Mouse (Mus musculus) limb, embryonic 14.5 days (tissue): ENCODE measurements around the gene Gal3st1. TPM values are rescaled to one million over a fixed set of nuclear protein-coding genes. Genes with fewer than 3 reads are reported as not detected.
"Not testable (repeated sequence)": the region's sequence is repeated elsewhere in the genome, so short reads cannot be mapped to it uniquely, and the experiment has no call there.

Experiments
- ATAC-seq: fragments of 200-750 bp; cut with Nextera tagmentation; 2 replicates; pipeline ENCODE4 v1.8.0; 2017; ENCODE audit warnings: low read depth, moderate number of reproducible peaks, moderate TSS enrichment; ENCODE audit not compliant: low FRiP score
- DNase-seq: peaks from one replicate; pipeline ENCODE4 v3.0.0-alpha.2; 2015; ENCODE audit warnings: low spot score
- H3K27ac ChIP-seq: fragments of 300-500 bp; sonication (generic); replicated peaks from 2 replicates; pipeline ENCODE4 v1.5.1; 2014; ENCODE audit warnings: low read depth, mild to moderate bottlenecking, low read length, moderate library complexity, mixed read lengths
- H3K27me3 ChIP-seq: fragments of 300-500 bp; sonication (generic); 2 replicates; pipeline ENCODE4 v1.6.1; 2014; ENCODE audit warnings: low read length, mixed read lengths; ENCODE audit not compliant: control insufficient read depth, insufficient read depth
- H3K36me3 ChIP-seq: fragments of 300-500 bp; sonication (generic); 2 replicates; pipeline ENCODE4 v1.6.1; 2014; ENCODE audit warnings: mild to moderate bottlenecking, low read length, moderate library complexity, mixed read lengths; ENCODE audit not compliant: control insufficient read depth, insufficient read depth
- H3K4me1 ChIP-seq: fragments of 300-500 bp; sonication (generic); 2 replicates; pipeline ENCODE4 v1.6.1; 2014; ENCODE audit warnings: antibody characterized with exemption, low read length, mixed read lengths; ENCODE audit not compliant: control insufficient read depth, insufficient read depth
- H3K4me2 ChIP-seq: fragments of 300-500 bp; sonication (generic); replicated peaks from 2 replicates; pipeline ENCODE4 v1.6.1; 2014; ENCODE audit warnings: low read depth, mild to moderate bottlenecking, low read length, moderate library complexity; ENCODE audit not compliant: severe bottlenecking
- H3K4me3 ChIP-seq: fragments of 300-500 bp; sonication (generic); replicated peaks from 2 replicates; pipeline ENCODE4 v1.5.1; 2014; ENCODE audit warnings: low read length
- H3K9ac ChIP-seq: fragments of 300-500 bp; sonication (generic); 2 replicates; pipeline ENCODE4 v1.6.1; 2014; ENCODE audit warnings: mild to moderate bottlenecking, low read depth, low read length, moderate library complexity; ENCODE audit not compliant: severe bottlenecking
- H3K9me3 ChIP-seq: fragments of 300-500 bp; sonication (generic); 2 replicates; pipeline ENCODE4 v1.6.1; 2016; ENCODE audit warnings: low read length; ENCODE audit not compliant: control insufficient read depth
- POLR2A ChIP-seq: fragments of 200-500 bp; IDR thresholded peaks from 2 replicates; pipeline ENCODE4 v1.8.0; 2012; ENCODE audit warnings: inconsistent platforms, mild to moderate bottlenecking, moderate library complexity, borderline replicate concordance; ENCODE audit not compliant: insufficient read depth, insufficient read length; ENCODE audit errors: extremely low read depth
- WGBS: fragments of 180-500 bp; shearing (Covaris S2); extraction: QIAGEN DNeasy Blood & Tissue Kit; methylation state at CpG from one replicate; pipeline ENCODE4 v1.1.7; 2014; 5-methylcytosine and 5-hydroxymethylcytosine counted together
- polyA plus RNA-seq, 2 experiments: library from polyadenylated mRNA; depleted of rRNA in 1 of 2; stranded (reverse) in 1 of 2; unstranded in 1 of 2; fragments of >200 nt; fragmentation: Nextera tagmentation in 1 of 2; extraction: Ambion mirVana in 1 of 2; gene quantifications; 2 replicates each; pipeline versions ENCODE4 v1.2.1 to v1.2.3; 2012 to 2014

The Gal3st1 gene
- polyA plus RNA-seq, 2 experiments: 3.1 to 5.9 TPM

DNA sequence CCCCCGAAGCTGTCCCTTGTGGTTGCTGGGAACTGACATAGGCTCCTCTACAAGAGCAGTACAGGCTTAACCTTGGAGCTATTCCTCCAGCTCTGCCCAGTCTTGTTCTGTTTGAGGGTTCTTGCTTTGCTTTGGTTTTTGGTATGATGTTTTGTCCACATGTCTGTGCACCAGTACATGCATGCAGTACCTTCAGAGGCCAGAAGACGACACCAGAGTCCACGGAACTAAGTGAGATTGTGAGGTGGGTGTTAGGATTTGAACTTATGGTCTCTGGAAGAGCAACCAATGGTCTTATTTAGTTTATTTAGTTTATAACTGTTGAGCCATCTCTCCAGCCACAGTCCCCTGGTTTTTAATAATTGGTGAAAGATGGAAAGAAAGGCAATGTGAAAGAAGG is 23.0 kb downstream of the Gal3st1 start:
- ATAC-seq (no peak), DNase-seq (no peak)
- no peak for TF ChIP-seq POLR2A
- H3K4me1 ChIP-seq: no peaks in the 10 kb centered on the region
- H3K9ac ChIP-seq: no peak overlapping the region
- no peak overlapping the region for H3K27ac ChIP-seq
- no peaks in the 10 kb centered on the region for H3K27me3 ChIP-seq
- WGBS: 78% methylated on average over 3 of the region's 3 CpGs
- no peak overlapping the region for H3K4me2 ChIP-seq
- no peaks in the 10 kb centered on the region for H3K9me3 ChIP-seq
- no peaks in the 10 kb centered on the region for H3K36me3 ChIP-seq
- H3K4me3 ChIP-seq: no peak overlapping the region

DNA sequence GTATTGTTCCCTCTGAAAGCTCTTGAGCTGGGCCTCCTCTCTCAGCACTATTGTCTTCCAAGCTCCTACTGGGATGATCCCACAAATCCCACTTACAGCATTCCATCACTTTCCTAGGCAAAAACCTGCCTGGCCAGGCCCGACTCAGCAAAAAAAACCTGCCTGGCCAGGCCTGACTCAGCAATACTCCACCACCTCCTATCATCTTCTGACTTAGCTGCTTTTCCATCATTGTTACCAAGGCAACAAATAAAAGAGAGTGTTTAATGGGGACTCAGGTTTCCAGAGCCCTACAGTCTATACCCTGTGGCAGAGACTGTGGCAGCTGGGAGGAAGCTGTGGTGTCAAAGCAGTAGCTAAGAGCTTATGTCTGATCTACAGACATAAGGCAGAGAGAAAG is 29.2 kb downstream of the Gal3st1 start:
- Histone ChIP-seq H3K36me3 (no peaks in the 10 kb centered on the region), H3K4me2 (no peak overlapping the region), H3K9me3 (no peaks in the 10 kb centered on the region), H3K4me1 (no peaks in the 10 kb centered on the region), H3K9ac (no peak overlapping the region), H3K4me3 (no peak overlapping the region), H3K27ac (no peak overlapping the region), H3K27me3 (no peaks in the 10 kb centered on the region)
- ATAC-seq: no peak
- no peak for DNase-seq
- 65% methylated on average over 1 of the region's 1 CpGs for WGBS
- TF ChIP-seq POLR2A: no peak

DNA sequence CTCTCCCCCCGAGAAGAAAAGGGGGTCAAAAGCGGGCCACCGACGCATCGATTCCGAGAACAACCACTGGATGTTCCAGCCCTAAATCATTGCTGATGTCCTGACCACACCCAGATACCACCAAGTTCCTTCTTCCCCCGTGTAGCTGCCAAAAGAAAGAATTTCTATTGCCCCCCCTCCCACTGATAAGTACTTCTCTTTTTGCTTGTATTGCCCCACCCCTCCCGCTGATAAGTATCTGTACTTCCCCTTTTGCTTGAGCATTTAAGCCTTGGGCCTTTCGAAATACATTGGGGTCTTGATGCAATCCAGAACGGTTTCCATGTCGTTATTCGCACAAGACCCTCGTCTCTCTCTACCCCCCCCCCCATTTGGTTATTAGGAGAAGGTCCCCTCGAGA is 32.4 kb downstream of the Gal3st1 start:
- not testable (repeated sequence) for ATAC-seq, H3K4me1 ChIP-seq, H3K27me3 ChIP-seq, H3K36me3 ChIP-seq, H3K9me3 ChIP-seq, DNase-seq, H3K9ac ChIP-seq, H3K27ac ChIP-seq, H3K4me3 ChIP-seq, H3K4me2 ChIP-seq
- 92% methylated on average over 14 of the region's 14 CpGs for WGBS

DNA sequence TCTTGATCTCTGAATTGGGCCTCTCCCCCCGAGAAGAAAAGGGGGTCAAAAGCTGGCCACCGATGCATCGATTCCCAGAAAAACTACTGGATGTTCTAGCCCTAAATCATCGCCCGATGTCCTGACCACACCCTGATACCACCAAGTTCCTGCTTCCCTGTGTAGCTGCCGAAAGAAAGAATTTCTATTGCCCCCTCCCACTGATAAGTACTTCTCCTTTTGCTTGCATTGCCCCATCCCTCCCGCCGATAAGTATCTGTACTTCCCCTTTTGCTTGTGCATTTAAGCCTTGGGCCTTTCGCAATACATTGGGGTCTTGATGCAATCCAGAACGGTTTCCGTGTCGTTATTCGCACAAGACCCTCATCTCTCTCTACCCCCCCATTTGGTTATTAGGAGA is 38.7 kb downstream of the Gal3st1 start:
- not testable (repeated sequence) for H3K4me1 ChIP-seq, H3K36me3 ChIP-seq, H3K9ac ChIP-seq, H3K4me3 ChIP-seq, DNase-seq, ATAC-seq, H3K27ac ChIP-seq, H3K4me2 ChIP-seq, H3K9me3 ChIP-seq, H3K27me3 ChIP-seq
- WGBS: 91% methylated on average over 13 of the region's 13 CpGs

DNA sequence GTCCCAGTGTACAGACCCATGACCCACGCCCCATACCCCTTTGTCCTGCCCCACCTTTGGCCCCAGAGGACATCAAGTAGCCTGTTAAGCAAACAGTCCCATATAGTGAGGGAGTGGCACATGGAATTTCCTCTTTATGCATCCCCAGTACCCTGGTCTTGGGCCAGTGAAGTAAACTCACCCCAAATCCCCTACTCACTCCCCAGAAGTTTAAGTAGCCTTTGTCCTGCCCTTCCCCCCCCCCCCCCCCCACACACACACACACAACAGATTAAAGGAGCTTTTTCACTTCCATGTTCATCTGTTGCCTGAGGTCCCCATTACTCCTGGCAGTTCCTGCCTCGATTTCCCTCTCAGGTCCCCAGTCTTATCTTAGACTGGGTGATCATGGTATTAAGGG is 39.9 kb downstream of the Gal3st1 start:
- Histone ChIP-seq H3K27ac (no peak overlapping the region), H3K4me3 (no peak overlapping the region), H3K9me3 (no peaks in the 10 kb centered on the region), H3K4me1 (no peaks in the 10 kb centered on the region), H3K4me2 (no peak overlapping the region), H3K36me3 (no peaks in the 10 kb centered on the region), H3K9ac (no peak overlapping the region), H3K27me3 (no peaks in the 10 kb centered on the region)
- no peak for DNase-seq
- WGBS: 85% methylated on average over 2 of the region's 2 CpGs
- no peak for TF ChIP-seq POLR2A
- ATAC-seq: no peak

DNA sequence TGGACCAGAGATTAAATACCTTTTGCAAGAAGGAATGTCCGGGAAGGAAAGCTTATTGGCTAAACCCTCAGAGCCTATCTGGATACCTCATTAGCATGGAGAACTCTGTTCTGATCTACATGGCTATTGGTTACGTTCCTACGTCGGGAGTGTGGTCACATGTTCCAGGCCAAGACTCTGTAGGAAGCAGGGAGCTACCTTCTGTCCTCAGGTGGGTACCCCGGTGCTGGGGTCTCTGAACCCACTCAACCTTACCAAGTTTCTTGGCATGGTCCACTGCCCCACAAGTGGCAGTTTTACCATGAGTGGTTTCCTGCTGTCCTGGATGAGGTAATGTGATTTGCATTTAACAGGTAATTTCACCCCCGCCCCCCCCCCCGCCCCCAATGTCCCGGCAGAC is 43.6 kb downstream of the Gal3st1 start:
- ATAC-seq: no peak
- no peak for TF ChIP-seq POLR2A
- WGBS: 60% methylated on average over 8 of the region's 8 CpGs

More for the DNA sequence above, 43.6 kb downstream of the Gal3st1 start:
- no peaks in the 10 kb centered on the region for H3K36me3 ChIP-seq
- no peak overlapping the region for H3K4me2 ChIP-seq
- no peaks in the 10 kb centered on the region for H3K27me3 ChIP-seq
- H3K9me3 ChIP-seq: no peaks in the 10 kb centered on the region
- H3K4me1 ChIP-seq: no peaks in the 10 kb centered on the region
- H3K4me3 ChIP-seq: no peak overlapping the region
- no peak for DNase-seq
- no peak overlapping the region for H3K27ac ChIP-seq
- no peak overlapping the region for H3K9ac ChIP-seq
